Mouse (Mus musculus): ENCODE measurements around the gene Tpp1. TPM values are rescaled to one million over a fixed set of nuclear protein-coding genes. Genes with fewer than 3 reads are reported as not detected.
"Not testable (repeated sequence)": the region's sequence is repeated elsewhere in the genome, so short reads cannot be mapped to it uniquely, and the experiment has no call there.

The Tpp1 gene
- polyA plus RNA-seq, 1 experiment from 2014 or later, result 30.2 TPM

- Histone ChIP-seq H3K27ac (ENCODE audit: low read length) (peak within 1 kb of the TSS; percentile 62), H3K4me3 (replicated peaks; ENCODE audit: low read length) (peak within 1 kb of the TSS; percentile 83), H3K36me3 (ENCODE audit: control insufficient read depth, insufficient read depth) (peaks cover 15% of the 10 kb centered on the region), H3K27me3 (replicated peaks; ENCODE audit: control insufficient read depth, insufficient read depth, low read length) (no peaks in the 10 kb centered on the region), H3K4me1 (replicated peaks; ENCODE audit: control insufficient read depth, insufficient read depth, low read length) (peaks cover 22% of the 10 kb centered on the region), H3K9ac (replicated peaks; ENCODE audit: low read depth, low read length) (peak within 1 kb of the TSS; percentile 85), H3K9me3 (ENCODE audit: control insufficient read depth, low read length) (no peaks in the 10 kb centered on the region), H3K4me2 (ENCODE audit: low read length) (peak within 1 kb of the TSS; percentile 87)
- under 1% methylated on average over 59 of the region's 62 CpGs for WGBS
- peak; percentile 98 for ATAC-seq
Measured at GRCm38 (mm10) chr7:105736264-105736901, 15.7 kb downstream of the Tpp1 start, which contains the start of gene Ilk. Gene Ilk, plus strand, starts transcription at chr7:105736592.

DNA sequence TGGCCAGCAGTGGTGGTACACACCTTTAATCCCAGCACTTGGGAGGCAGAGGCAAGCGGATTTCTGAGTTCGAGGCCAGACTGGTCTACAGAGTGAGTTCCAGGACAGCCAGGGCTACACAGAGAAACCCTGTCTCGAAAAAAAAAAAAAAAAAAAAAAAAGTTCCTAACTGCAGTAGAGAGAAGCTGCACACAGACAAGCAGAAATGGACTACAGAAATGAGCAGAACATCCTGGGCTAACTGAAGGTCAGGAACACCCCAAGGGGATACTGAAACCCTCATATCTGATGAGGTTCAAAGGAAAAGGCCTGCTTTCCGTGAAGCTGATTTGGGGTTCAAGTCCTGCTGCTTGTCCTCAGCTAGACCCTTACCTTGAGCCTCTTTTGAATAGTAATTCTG lies 16.6 kb downstream of the Tpp1 start:
- Histone ChIP-seq H3K4me3 (replicated peaks; ENCODE audit: low read length) (peak overlapping the region; percentile 83), H3K36me3 (ENCODE audit: control insufficient read depth, insufficient read depth) (peaks cover 15% of the 10 kb centered on the region), H3K4me1 (replicated peaks; ENCODE audit: control insufficient read depth, insufficient read depth, low read length) (peaks cover 22% of the 10 kb centered on the region), H3K9ac (replicated peaks; ENCODE audit: low read depth, low read length) (peak overlapping the region; percentile 85; the same call in 1 of the 2 replicates), H3K4me2 (ENCODE audit: low read length) (peak overlapping the region; percentile 87)
- H3K27ac ChIP-seq (ENCODE audit: low read length); H3K9me3 ChIP-seq (ENCODE audit: control insufficient read depth, low read length); ATAC-seq; H3K27me3 ChIP-seq (replicated peaks; ENCODE audit: control insufficient read depth, insufficient read depth, low read length): not testable (repeated sequence)
- WGBS, result 53% methylated on average over 4 of the region's 4 CpGs

GRCm38 (mm10) chr7:105734826-105735225 lies 17.2 kb downstream of the Tpp1 start:
- no peak overlapping the region for H3K27ac ChIP-seq (ENCODE audit: low read length)
- WGBS, result 90% methylated on average over 8 of the region's 8 CpGs
- H3K27me3 ChIP-seq (replicated peaks; ENCODE audit: control insufficient read depth, insufficient read depth, low read length), result no peaks in the 10 kb centered on the region
- no peak overlapping the region for H3K4me3 ChIP-seq (replicated peaks; ENCODE audit: low read length)
- H3K36me3 ChIP-seq (ENCODE audit: control insufficient read depth, insufficient read depth), result peaks cover 15% of the 10 kb centered on the region
- H3K4me2 ChIP-seq (ENCODE audit: low read length), result no peak overlapping the region
- no peak overlapping the region for H3K9ac ChIP-seq (replicated peaks; ENCODE audit: low read depth, low read length)
- ATAC-seq, result no peak
- H3K4me1 ChIP-seq (replicated peaks; ENCODE audit: control insufficient read depth, insufficient read depth, low read length), result peaks cover 22% of the 10 kb centered on the region
- H3K9me3 ChIP-seq (ENCODE audit: control insufficient read depth, low read length), result no peaks in the 10 kb centered on the region

DNA sequence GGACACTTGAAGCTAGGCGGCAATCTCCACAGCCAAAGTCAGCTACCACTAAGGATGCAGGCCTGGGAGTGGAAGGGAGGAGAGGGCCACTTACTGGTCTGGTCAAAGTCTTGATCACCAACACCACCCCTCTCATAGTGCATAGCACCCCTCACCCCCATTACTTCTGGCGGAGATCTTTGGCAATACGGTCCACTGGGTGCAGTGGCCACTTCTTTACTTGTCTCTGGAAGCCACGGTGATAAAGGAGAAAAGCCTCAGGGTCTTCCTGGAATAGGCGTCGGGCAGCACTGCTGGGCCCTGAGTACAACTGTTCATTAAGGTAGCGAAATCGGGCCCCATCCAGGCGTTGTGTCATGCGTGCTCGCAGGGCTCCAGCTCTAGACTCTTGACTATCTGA lies 18.2 kb downstream of the Tpp1 start:
- 93% methylated on average over 11 of the region's 11 CpGs for WGBS
- H3K9ac ChIP-seq (replicated peaks; ENCODE audit: low read depth, low read length), result no peak overlapping the region
- no peaks in the 10 kb centered on the region for H3K9me3 ChIP-seq (ENCODE audit: control insufficient read depth, low read length)
- H3K27me3 ChIP-seq (replicated peaks; ENCODE audit: control insufficient read depth, insufficient read depth, low read length), result no peaks in the 10 kb centered on the region
- H3K36me3 ChIP-seq (ENCODE audit: control insufficient read depth, insufficient read depth), result peaks cover 15% of the 10 kb centered on the region
- H3K4me2 ChIP-seq (ENCODE audit: low read length), result no peak overlapping the region
- ATAC-seq, result no peak
- H3K27ac ChIP-seq (ENCODE audit: low read length), result no peak overlapping the region
- no peak overlapping the region for H3K4me3 ChIP-seq (replicated peaks; ENCODE audit: low read length)
- peaks cover 26% of the 10 kb centered on the region for H3K4me1 ChIP-seq (replicated peaks; ENCODE audit: control insufficient read depth, insufficient read depth, low read length)

DNA sequence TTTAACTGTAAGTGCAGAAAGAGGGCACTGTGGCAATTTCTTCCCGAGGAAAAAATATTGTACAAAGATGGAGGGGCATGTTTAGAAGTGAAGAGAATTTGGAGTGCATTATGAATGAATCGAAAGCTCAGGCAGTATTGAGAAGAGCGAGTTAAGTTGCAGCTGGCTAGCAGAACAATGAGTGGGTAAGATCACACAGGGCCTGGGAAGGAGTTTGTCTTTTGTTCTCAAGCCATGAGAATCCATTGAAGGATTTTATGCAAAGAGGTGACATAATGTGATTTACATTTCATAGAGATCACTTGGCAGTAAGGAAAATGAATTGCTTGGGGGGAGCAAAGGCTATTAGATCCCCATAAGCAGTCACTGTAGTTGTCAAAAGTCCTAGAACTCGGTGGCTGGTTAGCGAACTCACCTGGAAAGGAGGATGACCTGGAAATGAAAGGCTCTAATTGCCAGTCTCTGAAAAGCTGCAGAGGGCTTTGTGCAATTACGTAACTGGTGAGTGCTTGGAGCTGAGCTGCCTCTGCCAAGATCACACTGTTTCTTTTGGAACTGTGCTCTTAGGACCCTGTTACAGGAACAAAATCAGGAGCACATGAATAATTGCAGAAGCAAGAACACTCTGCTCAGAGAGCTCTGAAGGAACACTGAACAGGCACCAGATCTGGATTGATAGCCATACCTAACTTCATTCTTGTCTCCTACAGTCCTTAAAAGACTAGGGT lies 23.2 kb downstream of the Tpp1 start:
- 12% methylated on average over 6 of the region's 6 CpGs for WGBS
- H3K9ac ChIP-seq (replicated peaks; ENCODE audit: low read depth, low read length), result no peak overlapping the region
- peaks cover 12% of the 10 kb centered on the region for H3K36me3 ChIP-seq (ENCODE audit: control insufficient read depth, insufficient read depth)
- peaks cover 7% of the 10 kb centered on the region; the same call in 1 of the 2 replicates for H3K4me1 ChIP-seq (replicated peaks; ENCODE audit: control insufficient read depth, insufficient read depth, low read length)
- no peaks in the 10 kb centered on the region for H3K27me3 ChIP-seq (replicated peaks; ENCODE audit: control insufficient read depth, insufficient read depth, low read length)
- ATAC-seq, result peak; percentile 71
- no peak overlapping the region for H3K4me3 ChIP-seq (replicated peaks; ENCODE audit: low read length)
- no peaks in the 10 kb centered on the region for H3K9me3 ChIP-seq (ENCODE audit: control insufficient read depth, low read length)
- H3K4me2 ChIP-seq (ENCODE audit: low read length), result peak overlapping the region; percentile 13
- H3K27ac ChIP-seq (ENCODE audit: low read length), result peak overlapping the region; percentile 74

DNA sequence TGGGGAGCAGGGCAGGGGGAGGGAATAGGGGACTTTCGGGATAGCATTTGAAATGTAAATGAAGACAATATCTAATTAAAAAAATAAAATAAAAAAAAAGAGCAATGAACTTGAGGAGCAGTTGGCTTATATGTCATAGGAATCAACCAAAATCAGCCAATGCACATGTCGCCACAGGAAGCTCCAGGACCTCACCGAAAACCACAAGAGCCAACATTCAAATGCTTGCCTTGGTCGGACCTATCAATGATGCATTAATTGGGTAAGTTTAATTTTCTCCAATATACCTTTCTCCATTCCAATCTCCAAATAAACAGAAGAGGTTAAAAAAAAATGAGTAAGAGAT lies 25.1 kb downstream of the Tpp1 start:
- no peak for ATAC-seq
- no peak overlapping the region for H3K4me2 ChIP-seq (ENCODE audit: low read length)
- 93% methylated on average over 4 of the region's 4 CpGs for WGBS
- no peak overlapping the region for H3K4me3 ChIP-seq (replicated peaks; ENCODE audit: low read length)
- H3K4me1 ChIP-seq (replicated peaks; ENCODE audit: control insufficient read depth, insufficient read depth, low read length), result peaks cover 7% of the 10 kb centered on the region; the same call in 1 of the 2 replicates
- H3K9ac ChIP-seq (replicated peaks; ENCODE audit: low read depth, low read length), result no peak overlapping the region
- no peaks in the 10 kb centered on the region for H3K27me3 ChIP-seq (replicated peaks; ENCODE audit: control insufficient read depth, insufficient read depth, low read length)
- H3K36me3 ChIP-seq (ENCODE audit: control insufficient read depth, insufficient read depth), result peaks cover 4% of the 10 kb centered on the region; the same call in 1 of the 2 replicates
- no peak overlapping the region for H3K27ac ChIP-seq (ENCODE audit: low read length)
- H3K9me3 ChIP-seq (ENCODE audit: control insufficient read depth, low read length), result peaks cover 2% of the 10 kb centered on the region; the same call in 1 of the 2 replicates

- H3K9ac ChIP-seq (replicated peaks; ENCODE audit: low read depth, low read length), result peak overlapping the region; percentile 42
- WGBS, result 75% methylated on average over 4 of the region's 4 CpGs
- H3K4me3 ChIP-seq (replicated peaks; ENCODE audit: low read length), result no peak overlapping the region
- H3K4me1 ChIP-seq (replicated peaks; ENCODE audit: control insufficient read depth, insufficient read depth, low read length), result peaks cover 7% of the 10 kb centered on the region; the same call in 1 of the 2 replicates
- no peaks in the 10 kb centered on the region; the same call in 1 of the 2 replicates for H3K36me3 ChIP-seq (ENCODE audit: control insufficient read depth, insufficient read depth)
- H3K27me3 ChIP-seq (replicated peaks; ENCODE audit: control insufficient read depth, insufficient read depth, low read length), result no peaks in the 10 kb centered on the region
- peaks cover 2% of the 10 kb centered on the region; the same call in 1 of the 2 replicates for H3K9me3 ChIP-seq (ENCODE audit: control insufficient read depth, low read length)
- peak overlapping the region; percentile 50 for H3K27ac ChIP-seq (ENCODE audit: low read length)
- no peak overlapping the region for H3K4me2 ChIP-seq (ENCODE audit: low read length)
- peak; percentile 77 for ATAC-seq
Measured at GRCm38 (mm10) chr7:105726144-105726979, 25.7 kb downstream of the Tpp1 start.

DNA sequence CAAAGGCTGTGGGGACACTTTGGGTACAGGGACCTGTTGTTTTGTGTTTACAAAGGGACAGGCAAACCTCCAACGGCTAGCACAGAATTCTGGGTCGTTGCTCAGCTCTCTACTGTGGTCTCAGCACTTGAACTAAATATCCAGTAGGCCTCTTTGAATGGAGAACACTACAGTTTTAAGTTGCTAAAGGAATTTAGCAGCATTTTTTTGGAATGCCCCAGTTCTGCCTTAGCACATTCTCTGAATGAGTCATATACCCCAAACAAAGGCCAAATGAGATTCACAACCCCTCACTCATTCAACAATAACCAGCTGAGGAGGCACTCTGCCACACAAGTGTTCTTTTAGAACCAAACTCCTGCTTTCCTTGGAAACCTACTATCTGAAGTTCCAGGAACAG lies 30.1 kb downstream of the Tpp1 start:
- no peak overlapping the region for H3K4me2 ChIP-seq (ENCODE audit: low read length)
- H3K27me3 ChIP-seq (replicated peaks; ENCODE audit: control insufficient read depth, insufficient read depth, low read length), result no peaks in the 10 kb centered on the region
- H3K4me1 ChIP-seq (replicated peaks; ENCODE audit: control insufficient read depth, insufficient read depth, low read length), result no peaks in the 10 kb centered on the region
- no peak overlapping the region for H3K9ac ChIP-seq (replicated peaks; ENCODE audit: low read depth, low read length)
- peaks cover 2% of the 10 kb centered on the region; the same call in 1 of the 2 replicates for H3K9me3 ChIP-seq (ENCODE audit: control insufficient read depth, low read length)
- no peaks in the 10 kb centered on the region for H3K36me3 ChIP-seq (ENCODE audit: control insufficient read depth, insufficient read depth)
- H3K27ac ChIP-seq (ENCODE audit: low read length), result no peak overlapping the region
- H3K4me3 ChIP-seq (replicated peaks; ENCODE audit: low read length), result no peak overlapping the region
- WGBS, result 63% methylated on average over 2 of the region's 2 CpGs
- no peak for ATAC-seq

- Histone ChIP-seq H3K27ac (ENCODE audit: low read length) (no peak overlapping the region), H3K36me3 (ENCODE audit: control insufficient read depth, insufficient read depth) (no peaks in the 10 kb centered on the region), H3K4me1 (replicated peaks; ENCODE audit: control insufficient read depth, insufficient read depth, low read length) (no peaks in the 10 kb centered on the region), H3K9ac (replicated peaks; ENCODE audit: low read depth, low read length) (no peak overlapping the region), H3K9me3 (ENCODE audit: control insufficient read depth, low read length) (no peaks in the 10 kb centered on the region), H3K4me3 (replicated peaks; ENCODE audit: low read length) (no peak overlapping the region), H3K4me2 (ENCODE audit: low read length) (no peak overlapping the region), H3K27me3 (replicated peaks; ENCODE audit: control insufficient read depth, insufficient read depth, low read length) (no peaks in the 10 kb centered on the region)
- 56% methylated on average over 3 of the region's 3 CpGs for WGBS
- ATAC-seq, result no peak
Measured at GRCm38 (mm10) chr7:105715366-105715765, 36.7 kb downstream of the Tpp1 start.
